Mouse (Mus musculus) thymus, postnatal 4 days (tissue): ENCODE data around the gene Nol12.

Source experiments
- DNase-seq: peaks from one replicate; pipeline ENCODE4 v3.0.0; 2021

Gene Nol12

GRCm38 (mm10) chr15:78934784-78935320, at the start of gene Nol12:
TSS of gene Nol12 (plus strand) at chr15:78934933.
- DNase-seq: peak; percentile 85

- DNase-seq: no peak
Observed at GRCm38 (mm10) chr15:78889401-78889853, 45.3 kb upstream of the Nol12 start.

- DNase-seq: no peak
Observed at GRCm38 (mm10) chr15:78892440-78892839, 42.3 kb upstream of the Nol12 start.

- peak; percentile 64 for DNase-seq
Observed at GRCm38 (mm10) chr15:78894726-78895125, 40.0 kb upstream of the Nol12 start.

GRCm38 (mm10) chr15:78895741-78896140, 39.0 kb upstream of the Nol12 start:
- no peak for DNase-seq

GRCm38 (mm10) chr15:78896149-78896548, 38.6 kb upstream of the Nol12 start:
- peak; percentile 50 for DNase-seq

- no peak for DNase-seq
Observed at GRCm38 (mm10) chr15:78897488-78897887, 37.2 kb upstream of the Nol12 start.

- peak; percentile 71 for DNase-seq
Observed at GRCm38 (mm10) chr15:78898507-78899001, 36.2 kb upstream of the Nol12 start.

GRCm38 (mm10) chr15:78899409-78899739, 35.4 kb upstream of the Nol12 start, which contains the start of gene Gm49510:
TSS of gene Gm49510 (plus strand) at chr15:78899667.
- DNase-seq: no peak

- peak; percentile 90 for DNase-seq
Observed at GRCm38 (mm10) chr15:78899740-78900584, 34.8 kb upstream of the Nol12 start, which contains the start of gene Sh3bp1. TSS of gene Sh3bp1 (plus strand) at chr15:78899768.

- DNase-seq: peak; percentile 46
Observed at GRCm38 (mm10) chr15:78900585-78901421, 33.9 kb upstream of the Nol12 start.

GRCm38 (mm10) chr15:78901422-78901789, 33.3 kb upstream of the Nol12 start:
- peak; percentile 49 for DNase-seq

GRCm38 (mm10) chr15:78903243-78903642, 31.5 kb upstream of the Nol12 start:
- peak; percentile 90 for DNase-seq

GRCm38 (mm10) chr15:78908399-78908798, 26.3 kb upstream of the Nol12 start:
- no peak for DNase-seq

GRCm38 (mm10) chr15:78908982-78909381, 25.8 kb upstream of the Nol12 start:
- DNase-seq: no peak

- DNase-seq: peak; percentile 63
Observed at GRCm38 (mm10) chr15:78912040-78912439, 22.7 kb upstream of the Nol12 start.

GRCm38 (mm10) chr15:78913632-78914090, 21.1 kb upstream of the Nol12 start, which contains the start of gene Pdxp:
TSS of gene Pdxp (plus strand) at chr15:78913919.
- DNase-seq: peak; percentile 98

- DNase-seq: peak; percentile 75
Observed at GRCm38 (mm10) chr15:78914091-78914822, 20.5 kb upstream of the Nol12 start.

- no peak for DNase-seq
Observed at GRCm38 (mm10) chr15:78914823-78915659, 19.7 kb upstream of the Nol12 start.

- DNase-seq: peak; percentile 75
Observed at GRCm38 (mm10) chr15:78915660-78916017, 19.1 kb upstream of the Nol12 start.
